Mouse (Mus musculus): ENCODE data around the gene Bche. TPM values are rescaled to one million over a fixed set of nuclear protein-coding genes. Genes with fewer than 3 reads are reported as not detected.

Gene Bche
- not detected for polyA plus RNA-seq (2017; shearing (Covaris generic))

- ATAC-seq = no peak
Observed at GRCm38 (mm10) chr3:73708410-73708714, at the start of gene Bche. Gene Bche, minus strand, starts transcription at chr3:73708415.

GRCm38 (mm10) chr3:73741998-73742397, 33.8 kb upstream of the Bche start:
- no peak for ATAC-seq

- ATAC-seq = no peak
Observed at GRCm38 (mm10) chr3:73731677-73732076, 23.5 kb upstream of the Bche start.

- ATAC-seq = no peak
Observed at GRCm38 (mm10) chr3:73729511-73729910, 21.3 kb upstream of the Bche start.

- ATAC-seq = no peak
Observed at GRCm38 (mm10) chr3:73725711-73726110, 17.5 kb upstream of the Bche start.

- ATAC-seq = no peak
Observed at GRCm38 (mm10) chr3:73724869-73725268, 16.7 kb upstream of the Bche start.

GRCm38 (mm10) chr3:73717610-73718284, 9.5 kb upstream of the Bche start:
- no peak for ATAC-seq

- no peak for ATAC-seq
Observed at GRCm38 (mm10) chr3:73709871-73710270, 1.7 kb upstream of the Bche start.

- ATAC-seq = no peak
Observed at GRCm38 (mm10) chr3:73707461-73708409, 480 bp downstream of the Bche start.

- no peak for ATAC-seq
Observed at GRCm38 (mm10) chr3:73706544-73706943, 1.7 kb downstream of the Bche start.

GRCm38 (mm10) chr3:73698889-73699288, 9.3 kb downstream of the Bche start:
- no peak for ATAC-seq

- no peak for ATAC-seq
Observed at GRCm38 (mm10) chr3:73673333-73673732, 34.9 kb downstream of the Bche start.

GRCm38 (mm10) chr3:73668172-73668571, 40.0 kb downstream of the Bche start:
- ATAC-seq = no peak

- no peak for ATAC-seq
Observed at GRCm38 (mm10) chr3:73667245-73668131, 40.7 kb downstream of the Bche start.

GRCm38 (mm10) chr3:73650281-73650680, 57.9 kb downstream of the Bche start:
- ATAC-seq = no peak

GRCm38 (mm10) chr3:73647064-73647463, 61.2 kb downstream of the Bche start:
- ATAC-seq = no peak

GRCm38 (mm10) chr3:73611421-73611820, 96.8 kb downstream of the Bche start:
- no peak for ATAC-seq

GRCm38 (mm10) chr3:73591757-73592533, 116.3 kb downstream of the Bche start:
- ATAC-seq = no peak

Measured in CD4-positive, CD25-positive, alpha-beta regulatory T cell, adult 4 months (primary cell).